Mouse (Mus musculus) CH12.LX (cell line): ENCODE data around the gene Cort. TPM values are rescaled to one million over a fixed set of nuclear protein-coding genes. Genes with fewer than 3 reads are reported as not detected.

Source experiments
- DNase-seq: peaks from one replicate; pipeline ENCODE4 v3.0.0-alpha.2; 2013; ENCODE audit errors: extremely low read depth
- H3K27ac ChIP-seq: 2 replicates; pipeline ENCODE4 v1.5.1; 2012; ENCODE audit warnings: low read depth, mild to moderate bottlenecking, control low read depth, moderate library complexity; ENCODE audit not compliant: insufficient read depth
- H3K27me3 ChIP-seq: replicated peaks from 2 replicates; pipeline ENCODE3; 2012; ENCODE audit warnings: inconsistent platforms
- H3K36me3 ChIP-seq, 2 experiments: replicated peaks in 1 of 2; 2 replicates each; pipeline versions ENCODE3 to v1.6.1; 2012; ENCODE audit warnings: inconsistent platforms in 1 of 2, low read length in 1 of 2, mild to moderate bottlenecking in 1 of 2, mixed read lengths in 1 of 2, moderate library complexity in 1 of 2; ENCODE audit not compliant: control insufficient read depth in 1 of 2, insufficient read depth in 1 of 2
- H3K4me1 ChIP-seq, 2 experiments: 2 replicates each; pipeline ENCODE4 v1.6.1; 2012; ENCODE audit warnings: inconsistent platforms in 1 of 2, moderate library complexity in 1 of 2; ENCODE audit not compliant: insufficient read depth in 2 of 2, control insufficient read depth in 1 of 2
- H3K4me2 ChIP-seq: 2 replicates; pipeline ENCODE4 v1.6.1; 2012; ENCODE audit warnings: low read depth, mild to moderate bottlenecking, control low read depth; ENCODE audit not compliant: poor library complexity, insufficient read depth, severe bottlenecking
- H3K4me3 ChIP-seq, 3 experiments: fragments of 150-350 bp in 1 of 3; sonication (generic) in 1 of 3; replicated peaks in 1 of 3; 2 replicates each; pipeline versions ENCODE3 to v1.5.1; 2011 to 2012; ENCODE audit warnings: low read depth in 2 of 3, low read length in 2 of 3, mild to moderate bottlenecking in 2 of 3, moderate library complexity in 2 of 3, control low read depth in 1 of 3, improper control_type of control experiment in 1 of 3, inconsistent platforms in 1 of 3, mixed read lengths in 1 of 3; ENCODE audit not compliant: poor library complexity in 1 of 3
- H3K79me2 ChIP-seq: replicated peaks from 2 replicates; pipeline ENCODE4 v1.6.1; 2012; ENCODE audit warnings: mild to moderate bottlenecking, moderate library complexity; ENCODE audit not compliant: control insufficient read depth, poor library complexity, insufficient read depth, severe bottlenecking; ENCODE audit errors: extremely low read depth
- H3K9ac ChIP-seq: 2 replicates; pipeline ENCODE4 v1.6.1; 2012; ENCODE audit warnings: low read depth, mild to moderate bottlenecking, control low read depth, moderate library complexity; ENCODE audit not compliant: insufficient read depth
- H3K9me3 ChIP-seq: replicated peaks from 2 replicates; pipeline ENCODE3; 2012; ENCODE audit warnings: low read length, inconsistent platforms, mixed read lengths
- BHLHE40 ChIP-seq: IDR thresholded peaks from 2 replicates; pipeline ENCODE4 v1.6.1; 2011; ENCODE audit warnings: mild to moderate bottlenecking, low read depth, low read length, improper control_type of control experiment
- CHD1 ChIP-seq: IDR thresholded peaks from 2 replicates; pipeline ENCODE4 v1.6.1; 2012; ENCODE audit warnings: low read depth, low read length, improper control_type of control experiment, inconsistent platforms
- CHD2 ChIP-seq: IDR thresholded peaks from 2 replicates; pipeline ENCODE4 v1.6.1; 2011; ENCODE audit warnings: low read length, improper control_type of control experiment
- CTCF ChIP-seq, 2 experiments: IDR thresholded peaks in 1 of 2; conservative IDR thresholded peaks in 1 of 2; 2 replicates each; pipeline ENCODE4 v1.5.1; 2011 to 2012; ENCODE audit warnings: low read depth in 2 of 2, low read length in 2 of 2, improper control_type of control experiment in 1 of 2, inconsistent platforms in 1 of 2, mild to moderate bottlenecking in 1 of 2, moderate library complexity in 1 of 2
- E2F4 ChIP-seq: IDR thresholded peaks from 2 replicates; pipeline ENCODE4 v1.6.1; 2011; ENCODE audit warnings: low read depth, low read length, improper control_type of control experiment; ENCODE audit not compliant: insufficient replicate concordance
- ELF1 ChIP-seq: IDR thresholded peaks from 2 replicates; pipeline ENCODE4 v1.6.1; 2014; ENCODE audit warnings: low read depth, mild to moderate bottlenecking, inconsistent platforms, low read length, improper control_type of control experiment
- ETS1 ChIP-seq: conservative IDR thresholded peaks from 2 replicates; pipeline ENCODE4 v1.6.1; 2012; ENCODE audit warnings: low read depth, mild to moderate bottlenecking, inconsistent platforms, low read length, improper control_type of control experiment, moderate library complexity
- HCFC1 ChIP-seq: IDR thresholded peaks from 2 replicates; pipeline ENCODE4 v1.6.1; 2012; ENCODE audit warnings: low read depth, mild to moderate bottlenecking, inconsistent platforms, low read length, improper control_type of control experiment
- IRF4 ChIP-seq: IDR thresholded peaks from 2 replicates; pipeline ENCODE4 v1.6.1; 2014; ENCODE audit warnings: low read depth, mild to moderate bottlenecking, inconsistent platforms, low read length, improper control_type of control experiment
- JUN ChIP-seq: IDR thresholded peaks from 2 replicates; pipeline ENCODE4 v1.6.1; 2011; ENCODE audit warnings: low read depth, mild to moderate bottlenecking, low read length, improper control_type of control experiment, moderate library complexity; ENCODE audit not compliant: insufficient read depth
- KAT2A ChIP-seq: IDR thresholded peaks from 2 replicates; pipeline ENCODE4 v1.6.1; 2012; ENCODE audit warnings: low read length, improper control_type of control experiment, inconsistent platforms; ENCODE audit not compliant: insufficient replicate concordance
- MAX ChIP-seq: IDR thresholded peaks from 2 replicates; pipeline ENCODE4 v1.6.1; 2011; ENCODE audit warnings: low read length, improper control_type of control experiment
- MAZ ChIP-seq: IDR thresholded peaks from 2 replicates; pipeline ENCODE4 v1.6.1; 2012; ENCODE audit warnings: low read depth, mild to moderate bottlenecking, inconsistent platforms, low read length, improper control_type of control experiment, moderate library complexity
- MEF2A ChIP-seq: IDR thresholded peaks from 2 replicates; pipeline ENCODE4 v1.6.1; 2014; ENCODE audit warnings: low read depth, mild to moderate bottlenecking, inconsistent platforms, low read length, improper control_type of control experiment, borderline replicate concordance
- MXI1 ChIP-seq: IDR thresholded peaks from 2 replicates; pipeline ENCODE4 v1.6.1; 2011; ENCODE audit warnings: mild to moderate bottlenecking, low read depth, low read length, improper control_type of control experiment
- MYC ChIP-seq: IDR thresholded peaks from 2 replicates; pipeline ENCODE4 v1.6.1; 2011; ENCODE audit warnings: low read depth, mild to moderate bottlenecking, improper control_type of control experiment, low read length
- NELFE ChIP-seq: IDR thresholded peaks from 2 replicates; pipeline ENCODE4 v1.6.1; 2011; ENCODE audit warnings: low read depth, low read length, improper control_type of control experiment
- NRF1 ChIP-seq: IDR thresholded peaks from 2 replicates; pipeline ENCODE4 v1.6.1; 2014; ENCODE audit warnings: low read depth, mild to moderate bottlenecking, inconsistent platforms, low read length, improper control_type of control experiment, moderate library complexity
- PAX5 ChIP-seq: IDR thresholded peaks from 2 replicates; pipeline ENCODE4 v1.6.1; 2012; ENCODE audit warnings: low read length, inconsistent platforms, mixed read lengths
- POLR2A ChIP-seq: IDR thresholded peaks from 2 replicates; pipeline ENCODE4 v1.6.1; 2011; ENCODE audit warnings: low read depth, mild to moderate bottlenecking, improper control_type of control experiment, low read length
- RAD21 ChIP-seq: IDR thresholded peaks from 2 replicates; pipeline ENCODE4 v1.6.1; 2011; ENCODE audit warnings: low read depth, mild to moderate bottlenecking, low read length, improper control_type of control experiment, moderate library complexity
- SIN3A ChIP-seq: IDR thresholded peaks from 2 replicates; pipeline ENCODE4 v1.6.1; 2012; ENCODE audit warnings: low read length, improper control_type of control experiment, inconsistent platforms
- TBP ChIP-seq: conservative IDR thresholded peaks from 2 replicates; pipeline ENCODE4 v1.6.1; 2011; ENCODE audit warnings: low read depth, low read length, improper control_type of control experiment
- TCF12 ChIP-seq: IDR thresholded peaks from 2 replicates; pipeline ENCODE4 v1.6.1; 2014; ENCODE audit warnings: low read depth, mild to moderate bottlenecking, inconsistent platforms, low read length, improper control_type of control experiment
- USF2 ChIP-seq: conservative IDR thresholded peaks from 2 replicates; pipeline ENCODE4 v1.6.1; 2011; ENCODE audit warnings: low read depth, low read length, improper control_type of control experiment
- ZKSCAN1 ChIP-seq: IDR thresholded peaks from 2 replicates; pipeline ENCODE4 v1.6.1; 2012; ENCODE audit warnings: low read depth, inconsistent platforms, low read length, improper control_type of control experiment, borderline replicate concordance
- ZMIZ1 ChIP-seq: IDR thresholded peaks from 2 replicates; pipeline ENCODE4 v1.6.1; 2012; ENCODE audit warnings: low read depth, mild to moderate bottlenecking, inconsistent platforms, low read length, improper control_type of control experiment
- ZNF384 ChIP-seq: IDR thresholded peaks from 2 replicates; pipeline ENCODE4 v1.6.1; 2012; ENCODE audit warnings: low read depth, low read length, improper control_type of control experiment, inconsistent platforms
- dilution Hi-C: fragments of 300-500 bp; cut with MboI; formaldehyde crosslinking; loops from 2 replicates; pipeline ENCODE4 v1.14.3; 2020; ENCODE audit warnings: low sequenced_read_pairs; ENCODE audit not compliant: extremely low pct_unique_long_range_greater_than_20kb, extremely low pct_ligation_motif_present
- in situ Hi-C: fragments of 300-500 bp; cut with MboI; formaldehyde crosslinking; loops from 3 replicates; pipeline ENCODE4 v1.14.3; 2019; ENCODE audit warnings: low sequenced_read_pairs, low pct_ligation_motif_present, low pct_unique_long_range_greater_than_20kb, mixed read lengths
- polyA plus RNA-seq: library from polyadenylated mRNA; unstranded; fragments of >175 nt; gene quantifications from 2 replicates; pipeline ENCODE4 v1.2.1, GENCODE M21; 2012; ENCODE audit warnings: low read depth; ENCODE audit not compliant: insufficient read length
- total RNA-seq, 2 experiments: library from RNA; depleted of rRNA; stranded (reverse); fragments of 300-350 nt in 1 of 2; fragments of >200 nt in 1 of 2; gene quantifications; 2 replicates each; pipeline ENCODE4 v1.2.3; 2012 to 2014

The Cort gene
- total and polyA plus RNA-seq, 3 experiments = 0.59 to 0.94 TPM; not detected in 1

DNA sequence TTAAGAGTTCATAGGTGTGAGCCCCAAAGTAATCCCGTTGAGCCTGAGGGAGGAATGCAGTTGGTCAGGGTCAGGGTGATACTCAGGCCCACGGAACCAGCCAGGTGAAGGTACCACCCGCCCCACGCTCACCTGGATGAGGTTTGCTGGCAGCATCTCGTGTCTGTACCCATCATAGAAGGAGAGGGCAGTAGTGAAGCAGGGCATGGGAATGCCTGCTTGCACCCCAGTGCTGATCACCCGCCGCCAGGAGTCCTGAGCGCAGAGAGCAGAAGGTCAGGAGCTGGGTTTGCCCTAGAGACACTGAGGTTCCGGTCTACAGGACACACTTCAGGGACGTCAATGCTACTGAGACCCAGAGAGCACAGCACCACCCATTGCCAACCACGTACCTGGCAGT, 24.2 kb upstream of the Cort start:
- DNase-seq = no peak
- H3K36me3 ChIP-seq = peaks cover 60 to 67% of the 10 kb centered on the region in 2 experiments
- H3K27ac ChIP-seq = no peak overlapping the region
- in situ Hi-C loops (loop anchor here (25.0 kb wide), 1 partner anchor 562 kb away; the partner anchor contains the start of gene Pik3cd), dilution Hi-C loops (no loop called here)
- H3K4me3 ChIP-seq = no peak overlapping the region
- H3K9ac ChIP-seq = no peak overlapping the region
- no peak overlapping the region for H3K4me2 ChIP-seq
- H3K4me1 ChIP-seq = peaks cover 4 to 9% of the 10 kb centered on the region in 2 experiments; a peak in 3 of 4 replicates
- H3K9me3 ChIP-seq = peaks cover 3% of the 10 kb centered on the region
- no peak for TF ChIP-seq MXI1
- no peak for TF ChIP-seq KAT2A
- TF ChIP-seq POLR2A = no peak
- no peak for TF ChIP-seq NRF1
- no peak for TF ChIP-seq USF2
- TF ChIP-seq HCFC1 = no peak
- no peak for TF ChIP-seq BHLHE40
- TF ChIP-seq IRF4 = no peak
- no peaks in the 10 kb centered on the region for H3K79me2 ChIP-seq
- H3K27me3 ChIP-seq = no peaks in the 10 kb centered on the region

DNA sequence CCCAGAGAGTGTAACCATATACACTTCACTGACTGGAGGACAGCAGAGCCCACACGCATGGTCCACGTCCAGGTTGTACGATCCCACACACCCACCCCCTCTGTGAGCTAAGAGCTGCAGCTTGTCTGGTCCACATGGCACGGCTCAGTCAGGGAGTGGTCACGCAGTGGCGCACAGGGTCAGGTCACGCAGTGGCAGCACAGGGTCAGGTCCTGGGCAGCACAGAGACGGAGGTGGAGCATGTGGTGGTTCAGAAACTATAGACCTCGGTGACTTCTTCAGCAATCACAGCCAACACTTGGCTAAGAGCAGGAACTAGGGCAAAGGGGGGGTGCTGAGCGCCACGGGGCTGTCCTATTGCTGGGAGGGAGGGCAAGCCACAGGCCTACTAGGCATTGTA, 23.7 kb upstream of the Cort start:
- no peak overlapping the region for H3K4me2 ChIP-seq
- H3K9ac ChIP-seq = no peak overlapping the region

DNA sequence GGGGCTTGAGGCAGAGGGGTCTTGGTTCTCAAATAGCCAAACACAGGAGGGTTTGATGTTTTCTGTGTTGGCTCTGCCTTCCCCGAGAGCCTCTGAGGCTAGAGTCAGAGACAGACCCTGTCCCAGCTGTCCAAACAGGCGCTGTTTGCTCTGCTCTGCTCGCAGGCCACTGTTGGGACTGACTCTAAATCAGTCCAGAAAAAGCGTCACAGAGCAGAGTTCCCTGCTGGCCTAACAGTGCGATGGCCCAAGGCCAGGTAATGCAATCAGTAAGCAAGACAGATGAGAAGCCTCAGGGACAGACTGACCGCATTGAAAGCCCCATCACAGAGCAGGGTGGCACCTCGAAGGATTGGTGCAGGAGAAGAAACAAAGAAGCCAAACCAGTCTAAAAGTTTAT, 23.0 kb upstream of the Cort start:
- Histone ChIP-seq H3K27me3 (no peaks in the 10 kb centered on the region), H3K4me1 (peaks cover 4 to 15% of the 10 kb centered on the region in 2 experiments; a peak in 3 of 4 replicates), H3K79me2 (no peaks in the 10 kb centered on the region), H3K9ac (no peak overlapping the region), H3K27ac (no peak overlapping the region), H3K4me2 (no peak overlapping the region), H3K9me3 (peaks cover 2% of the 10 kb centered on the region), H3K4me3 (no peak overlapping the region), H3K36me3 (peaks cover 51 to 57% of the 10 kb centered on the region in 2 experiments)
- in situ Hi-C loops = loop anchor here (10.0 to 25.0 kb wide), 2 partner anchors 175 to 563 kb away; partner anchors contain the start of gene Pik3cd
- no peak for DNase-seq
- dilution Hi-C loops = no loop called here
- TF ChIP-seq MAZ (no peak), ZMIZ1 (no peak), CHD1 (no peak), NELFE (no peak), ZKSCAN1 (no peak), TBP (no peak), POLR2A (no peak), MAX (no peak), CHD2 (no peak), ETS1 (no peak), SIN3A (no peak), MYC (no peak), USF2 (no peak), RAD21 (no peak), MEF2A (no peak), PAX5 (no peak), CTCF (conservative IDR thresholded peaks at IDR 0.05 in 1 of 2, IDR thresholded peaks at IDR 0.05 in 1 of 2; ENCODE audit: low read depth in 2 of 2, low read length in 2 of 2) (no peak)

More for the DNA sequence above, 23.7 kb upstream of the Cort start:
- Histone ChIP-seq H3K4me3 (no peak overlapping the region), H3K4me1 (peaks cover 4 to 9% of the 10 kb centered on the region in 2 experiments; a peak in 3 of 4 replicates), H3K27ac (no peak overlapping the region), H3K36me3 (peaks cover 57 to 63% of the 10 kb centered on the region in 2 experiments), H3K9me3 (peaks cover 2% of the 10 kb centered on the region), H3K27me3 (no peaks in the 10 kb centered on the region), H3K79me2 (no peaks in the 10 kb centered on the region)
- dilution Hi-C loops (no loop called here), in situ Hi-C loops (loop anchor here (25.0 kb wide), 1 partner anchor 562 kb away; the partner anchor contains the start of gene Pik3cd)
- TF ChIP-seq JUN (no peak), MAX (no peak), KAT2A (no peak), TCF12 (no peak), ZMIZ1 (no peak), E2F4 (no peak), NELFE (no peak), HCFC1 (no peak), SIN3A (no peak), MYC (no peak), ELF1 (no peak), ZNF384 (no peak), POLR2A (no peak)
- no peak for DNase-seq
